Comparison of ENCODE assay signal across 11 mouse cellular contexts in genomic region chr2:155606360-155606759, GRCm38 (mm10). TPM values are rescaled to one million over a fixed set of nuclear protein-coding genes. Genes with fewer than 3 reads are reported as not detected.
DNase-seq lines count a peak whose midpoint lies in the region; ATAC-seq and TF ChIP-seq lines count a peak whose summit lies in the region.
"Had no signal": no experiment of that assay in that cellular context is flagged by ENCODE, and none has a peak within 500 bp of the region (broad histone marks: within the 10 kb centered on the region; RNA-seq: fewer than 3 reads in every experiment).

No protein-coding gene starts in this region.

- intact Hi-C loops in left cerebral cortex, postnatal 4 days (cut with DNase I), result no loop called here

- ATAC-seq in liver, postnatal 0 days, result no peak

- no peak overlapping the region for H3K4me3 ChIP-seq in liver, postnatal 0 days (ENCODE audit: low read depth, low read length)

- peak; percentile 32 to 47 for DNase-seq in left cerebral cortex, adult 18-20 months (ENCODE audit: low spot score in 2 of 2)
- DNase-seq in left cerebral cortex, postnatal 4 days, result no peak
- DNase-seq in cerebellum, postnatal 36 days, result peak; percentile 63 to 74
- DNase-seq in layer of hippocampus, adult 18-20 months (ENCODE audit: low spot score in 2 of 2), result peak; percentile 63 to 86
- no peak for DNase-seq in liver, postnatal 0 days
- DNase-seq in Muller cell, postnatal 12 days (ENCODE audit: inconsistent ontology term), result no peak
- DNase-seq in adrenal gland, postnatal 14 days, result no peak
- no peak for DNase-seq in adrenal gland, adult (ENCODE audit: inconsistent age in 2 of 2, low spot score in 1 of 2)
- DNase-seq: adrenal gland, adult 8-10 months; thymus, postnatal 14 days had no signal

- H3K4me1 ChIP-seq in liver, postnatal 0 days (ENCODE audit: insufficient read depth), result peaks cover 27% of the 10 kb centered on the region

- no peaks in the 10 kb centered on the region for H3K27me3 ChIP-seq in liver, postnatal 0 days (ENCODE audit: insufficient read depth, low read length)

- no peak for TF ChIP-seq CTCF in liver, postnatal 0 days (IDR thresholded peaks at IDR 0.05; ENCODE audit: low read depth)

- TF ChIP-seq EP300 in liver, postnatal 0 days (IDR thresholded peaks at IDR 0.05; ENCODE audit: low read depth), result no peak

- no peak overlapping the region for H3K4me2 ChIP-seq in liver, postnatal 0 days (ENCODE audit: low read depth, low read length)

- H3K27ac ChIP-seq in liver, postnatal 0 days (ENCODE audit: low read depth), result peak overlapping the region; percentile 87; the same call in 1 of the 2 replicates

- 71% methylated on average over 4 of the region's 4 CpGs for WGBS in liver, postnatal 0 days (ENCODE audit: insufficient replicate concordance)

- no peak overlapping the region for H3K9ac ChIP-seq in liver, postnatal 0 days (replicated peaks)

- H3K36me3 ChIP-seq in liver, postnatal 0 days (replicated peaks; ENCODE audit: insufficient read depth, low read length), result no peaks in the 10 kb centered on the region

- H3K9me3 ChIP-seq in liver, postnatal 0 days (ENCODE audit: low read length), result no peaks in the 10 kb centered on the region

RNA-seq across cellular contexts. Expression of gene Myh7b, which starts 4.7 kb away (rescaled TPM):
- total RNA-seq in left cerebral cortex, adult 18-20 months (2021), result 1 to 10 TPM; 5.0 to 6.7 TPM
- 1 to 10 TPM; 1.2 to 3.6 TPM for total RNA-seq in left cerebral cortex, postnatal 4 days (2021)
- total RNA-seq in layer of hippocampus, adult 18-20 months (2021), result 1 to 10 TPM; 3.0 to 4.9 TPM
- 0.15 and 0.38 TPM in 2 replicates for polyA plus RNA-seq in liver, postnatal 0 days (2015; fragmentation: Nextera tagmentation; extraction: Ambion mirVana)
- 0.08 and 0.74 TPM in 2 replicates for total RNA-seq in adrenal gland, postnatal 14 days (2021)
- total RNA-seq: neutrophil, adult 5-6 weeks had no signal

RNA-seq across cellular contexts. Expression of gene Gss, which starts 13.8 kb away (rescaled TPM):
- total RNA-seq in left cerebral cortex, adult 18-20 months (2021), result 10 to 100 TPM; 13.1 to 14.0 TPM
- total RNA-seq in left cerebral cortex, postnatal 4 days (2021), result 10 to 100 TPM in 1 of 2 experiments, 1 to 10 TPM in 1; 9.4 to 11.9 TPM
- 10 to 100 TPM; 23.4 to 24.7 TPM for total RNA-seq in layer of hippocampus, adult 18-20 months (2021)
- polyA plus RNA-seq in liver, postnatal 0 days (2015; fragmentation: Nextera tagmentation; extraction: Ambion mirVana), result 48.9 and 49.3 TPM in 2 replicates
- total RNA-seq in adrenal gland, postnatal 14 days (2021), result 46.6 and 48.4 TPM in 2 replicates

Comparison
In these comparisons a context has a peak if more than half of its experiments do, and no peak if none do; other contexts are left out.
1. DNase-seq: peak in left cerebral cortex, adult 18-20 months (2 of 2), cerebellum, postnatal 36 days (2 of 2) and layer of hippocampus, adult 18-20 months (2 of 2); none in left cerebral cortex, postnatal 4 days (single experiment), liver, postnatal 0 days (single experiment), Muller cell, postnatal 12 days (single experiment), adrenal gland, postnatal 14 days (single experiment) and adrenal gland, adult (0 of 2).